Mouse (Mus musculus) v-Abl transformed pro-B cells (cell line): ENCODE results near the gene Tll2.

Source experiments
- in situ Hi-C, 2 experiments: fragments of 400-800 bp; cut with MboI; formaldehyde crosslinking; loops; one replicate each; pipeline ENCODE4 v1.15.1; 2025; ENCODE audit not compliant: unreplicated experiment in 2 of 2

Gene Tll2

GRCm38 (mm10) chr19:41206811-41207344 is at the start of gene Tll2:
Gene Tll2 (minus strand): TSS chr19:41206835.
- in situ Hi-C loops: no loop called here

GRCm38 (mm10) chr19:41254584-41254983 is 47.9 kb upstream of the Tll2 start:
- in situ Hi-C loops: loop anchor here in 1 of 2 experiments (25.0 kb wide), 1 partner anchor 492 kb away; no protein-coding TSS in a partner anchor

- in situ Hi-C loops: loop anchor here (5.0 to 25.0 kb wide), 2 partner anchors 167 to 487 kb away; no protein-coding TSS in a partner anchor
Observed at GRCm38 (mm10) chr19:41248968-41249367, 42.3 kb upstream of the Tll2 start.

- in situ Hi-C loops: loop anchor here (5.0 to 25.0 kb wide), 2 partner anchors 166 to 486 kb away; no protein-coding TSS in a partner anchor
Observed at GRCm38 (mm10) chr19:41248271-41248670, 41.6 kb upstream of the Tll2 start.

- in situ Hi-C loops: loop anchor here (5.0 to 25.0 kb wide), 2 partner anchors 164 to 484 kb away; no protein-coding TSS in a partner anchor
Observed at GRCm38 (mm10) chr19:41246271-41246670, 39.6 kb upstream of the Tll2 start.

- in situ Hi-C loops: loop anchor here in 1 of 2 experiments (25.0 kb wide), 1 partner anchor 482 kb away; no protein-coding TSS in a partner anchor
Observed at GRCm38 (mm10) chr19:41244581-41244980, 37.9 kb upstream of the Tll2 start.

GRCm38 (mm10) chr19:41241997-41242396 is 35.4 kb upstream of the Tll2 start:
- in situ Hi-C loops: loop anchor here in 1 of 2 experiments (25.0 kb wide), 1 partner anchor 480 kb away; no protein-coding TSS in a partner anchor

- in situ Hi-C loops: loop anchor here in 1 of 2 experiments (10.0 to 25.0 kb wide), 3 partner anchors 129 to 471 kb away; no protein-coding TSS in a partner anchor
Observed at GRCm38 (mm10) chr19:41233698-41234097, 27.1 kb upstream of the Tll2 start.

GRCm38 (mm10) chr19:41208326-41208725 is 1.7 kb upstream of the Tll2 start:
- in situ Hi-C loops: no loop called here

GRCm38 (mm10) chr19:41206041-41206810 is 409 bp downstream of the Tll2 start:
- in situ Hi-C loops: no loop called here

GRCm38 (mm10) chr19:41204159-41205081 is 2.2 kb downstream of the Tll2 start:
- in situ Hi-C loops: no loop called here

- in situ Hi-C loops: no loop called here
Observed at GRCm38 (mm10) chr19:41197606-41198005, 9.0 kb downstream of the Tll2 start.

- in situ Hi-C loops: no loop called here
Observed at GRCm38 (mm10) chr19:41193379-41193778, 13.3 kb downstream of the Tll2 start.

GRCm38 (mm10) chr19:41192953-41193352 is 13.7 kb downstream of the Tll2 start:
- in situ Hi-C loops: no loop called here

GRCm38 (mm10) chr19:41191724-41192123 is 14.9 kb downstream of the Tll2 start:
- in situ Hi-C loops: no loop called here

- in situ Hi-C loops: no loop called here
Observed at GRCm38 (mm10) chr19:41190876-41191434, 15.7 kb downstream of the Tll2 start.

GRCm38 (mm10) chr19:41177331-41177730 is 29.3 kb downstream of the Tll2 start:
- in situ Hi-C loops: loop anchor here in 1 of 2 experiments (5.0 kb wide), 1 partner anchor 80 kb away; no protein-coding TSS in a partner anchor

GRCm38 (mm10) chr19:41176881-41177280 is 29.8 kb downstream of the Tll2 start:
- in situ Hi-C loops: loop anchor here in 1 of 2 experiments (5.0 kb wide), 1 partner anchor 80 kb away; no protein-coding TSS in a partner anchor

GRCm38 (mm10) chr19:41165914-41166235 is 40.8 kb downstream of the Tll2 start:
- in situ Hi-C loops: no loop called here
